Mouse (Mus musculus) neutrophil, adult 5-6 weeks (primary cell): Measurements from ENCODE around the gene Arhgef38. TPM values are rescaled to one million over a fixed set of nuclear protein-coding genes. Genes with fewer than 3 reads are reported as not detected.

Experiments
- ATAC-seq: fragments of 151-379, 151-347 bp; 2 replicates; pipeline ENCODE4 v1.8.0; 2017; ENCODE audit warnings: mild to moderate bottlenecking, moderate TSS enrichment; ENCODE audit not compliant: insufficient number of reproducible peaks, poor library complexity, low FRiP score, severe bottlenecking; ENCODE audit errors: extremely low read depth
- total RNA-seq: library from RNA; stranded (forward); fragments of 200-1000 nt; gene quantifications from 2 replicates; pipeline ENCODE4 v1.2.3, GENCODE M21; 2017

Gene Arhgef38
- total RNA-seq, 1 experiment from 2014 or later: not detected

DNA sequence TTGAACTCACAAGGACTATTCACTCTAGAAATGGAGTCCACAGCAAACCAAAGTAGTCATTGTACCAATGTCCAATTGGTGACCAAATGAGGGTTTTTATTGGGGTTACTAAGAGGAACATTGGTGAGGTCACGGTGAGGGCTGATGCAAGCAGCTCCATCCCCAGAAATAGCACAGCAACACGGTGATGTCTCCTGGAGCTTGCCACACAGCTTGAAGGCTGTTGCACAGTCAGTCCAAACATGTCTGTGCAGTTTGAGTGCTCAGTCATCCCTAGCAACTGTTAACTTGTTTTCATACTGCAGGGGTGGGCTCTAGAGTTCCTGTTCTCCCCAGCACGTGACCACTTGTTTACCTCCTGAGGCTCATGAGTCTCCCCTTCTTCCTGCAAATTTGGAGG lies 131.0 kb downstream of the Arhgef38 start:
- no peak for ATAC-seq

DNA sequence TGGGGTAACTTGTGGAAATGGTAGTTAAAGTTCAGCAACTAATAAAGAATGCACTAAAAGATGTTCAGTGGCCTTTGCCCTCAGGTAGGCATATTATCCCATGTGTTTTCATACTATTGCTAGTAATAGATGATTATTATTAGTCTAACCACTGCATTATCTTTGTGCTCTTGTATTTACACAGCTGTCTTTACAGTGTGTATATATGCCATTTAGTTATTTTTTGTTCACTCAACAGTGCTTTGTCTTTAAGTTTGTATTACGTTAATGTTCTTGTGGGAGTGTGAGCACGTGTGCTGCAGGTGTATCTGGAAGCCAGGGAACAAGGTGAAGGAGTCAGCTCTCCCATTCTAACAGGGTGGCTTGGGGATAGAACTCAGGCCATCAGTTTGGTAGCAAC lies 135.8 kb downstream of the Arhgef38 start:
- no peak for ATAC-seq

DNA sequence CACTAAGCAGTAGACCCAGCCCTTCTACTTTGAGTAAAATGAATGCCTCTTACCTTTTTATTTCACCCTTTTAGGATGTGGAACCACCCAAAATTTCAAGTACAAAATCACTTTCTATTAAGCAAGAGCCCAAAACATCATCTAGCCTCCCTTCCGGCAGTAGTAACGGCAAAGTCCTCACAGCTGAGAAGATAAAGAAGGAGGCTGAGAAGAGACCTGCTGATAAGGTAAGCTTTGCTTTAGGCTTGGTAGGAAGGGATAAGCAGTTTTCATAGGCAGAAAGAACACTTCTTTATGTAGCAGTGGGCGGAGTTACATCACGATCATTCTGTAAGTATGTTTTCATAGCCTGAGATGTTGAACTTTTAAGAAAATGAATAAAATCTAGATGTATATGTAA lies 136.4 kb downstream of the Arhgef38 start:
- ATAC-seq: no peak

DNA sequence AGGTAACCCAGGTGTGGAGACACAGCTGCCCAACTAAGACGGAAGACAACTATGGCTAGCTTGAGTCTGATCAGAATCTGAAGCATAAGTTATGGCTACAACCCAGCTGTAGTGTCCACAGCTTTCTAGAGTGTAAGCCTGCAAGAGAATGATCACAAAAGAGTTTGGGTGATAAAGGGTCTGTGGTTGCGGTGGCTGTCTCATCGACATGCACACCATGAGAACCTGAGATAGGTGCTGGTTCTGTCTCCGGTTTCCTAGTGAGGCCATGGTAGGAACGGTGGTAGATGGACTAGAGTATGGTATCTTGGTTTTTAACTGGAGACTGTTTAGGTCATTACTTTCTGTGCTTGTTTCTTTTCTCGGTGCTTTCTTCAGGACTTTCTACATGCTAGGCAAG lies 136.8 kb downstream of the Arhgef38 start:
- ATAC-seq: no peak

DNA sequence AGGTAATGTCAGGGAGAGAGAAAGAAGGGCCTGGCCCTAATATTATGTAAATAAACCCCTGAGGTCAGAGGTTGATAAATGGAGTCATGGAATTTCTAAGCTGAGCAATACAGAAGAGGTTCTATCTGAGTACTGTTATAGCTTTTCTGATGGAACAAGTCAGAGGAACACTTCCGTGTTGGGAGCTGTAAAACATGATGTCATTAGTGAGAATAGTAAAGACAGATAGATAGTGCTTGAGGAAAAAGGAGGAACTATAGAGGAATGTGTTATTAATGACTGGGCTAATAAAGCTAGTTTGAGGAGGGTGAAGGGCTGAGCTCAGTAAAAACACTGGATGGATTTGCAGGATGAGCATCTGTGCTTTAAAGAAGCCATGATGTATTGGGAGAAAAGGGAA lies 140.4 kb downstream of the Arhgef38 start:
- ATAC-seq: no peak

DNA sequence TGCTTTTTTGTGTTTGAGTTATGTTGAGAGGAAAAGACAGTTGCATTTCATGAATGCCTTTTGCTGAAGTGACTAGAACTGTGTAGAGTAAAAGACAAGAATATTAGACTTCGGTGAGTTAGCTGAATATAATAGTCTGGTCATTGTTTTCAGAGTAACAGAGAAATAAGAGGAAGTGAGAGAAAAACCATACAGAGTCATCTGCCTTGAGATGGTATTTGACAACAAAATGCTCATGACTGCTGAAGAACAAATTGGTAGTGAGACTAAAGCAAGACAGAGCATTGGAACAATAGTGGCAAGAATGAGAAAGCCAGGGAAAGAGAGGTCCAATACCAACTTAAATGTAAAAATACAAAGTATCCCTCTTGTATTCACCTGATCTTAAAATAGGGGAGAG lies 141.8 kb downstream of the Arhgef38 start:
- ATAC-seq: peak; percentile 39; the same call in 1 of the 2 replicates

DNA sequence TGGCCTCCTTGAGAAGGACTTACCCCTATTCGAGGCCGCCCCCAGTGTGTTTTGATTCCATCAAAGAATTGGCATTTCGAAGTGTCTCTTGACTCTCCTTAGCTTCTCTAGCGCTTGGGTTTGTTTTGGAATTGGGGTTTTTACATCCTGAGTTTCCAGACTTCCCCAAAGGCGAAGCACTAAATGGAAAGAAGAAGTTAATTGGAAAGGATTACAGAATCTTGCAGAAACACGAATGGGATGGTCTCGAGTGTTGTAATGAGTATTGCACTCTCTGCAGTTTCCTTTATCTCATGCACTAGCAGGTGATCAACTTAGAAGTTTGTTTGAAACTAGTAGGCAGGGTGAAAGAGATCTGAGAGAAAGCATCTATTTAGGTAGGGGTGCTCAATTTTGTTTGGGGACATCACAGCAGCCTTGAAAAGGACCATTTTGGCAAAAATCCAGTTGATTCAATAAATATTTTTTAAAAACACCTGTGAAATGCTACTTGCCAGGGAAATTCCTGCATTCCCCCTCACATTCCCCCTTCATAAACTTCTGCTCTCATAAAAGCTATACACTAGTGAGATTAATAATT lies 142.4 kb downstream of the Arhgef38 start:
- ATAC-seq: no peak

DNA sequence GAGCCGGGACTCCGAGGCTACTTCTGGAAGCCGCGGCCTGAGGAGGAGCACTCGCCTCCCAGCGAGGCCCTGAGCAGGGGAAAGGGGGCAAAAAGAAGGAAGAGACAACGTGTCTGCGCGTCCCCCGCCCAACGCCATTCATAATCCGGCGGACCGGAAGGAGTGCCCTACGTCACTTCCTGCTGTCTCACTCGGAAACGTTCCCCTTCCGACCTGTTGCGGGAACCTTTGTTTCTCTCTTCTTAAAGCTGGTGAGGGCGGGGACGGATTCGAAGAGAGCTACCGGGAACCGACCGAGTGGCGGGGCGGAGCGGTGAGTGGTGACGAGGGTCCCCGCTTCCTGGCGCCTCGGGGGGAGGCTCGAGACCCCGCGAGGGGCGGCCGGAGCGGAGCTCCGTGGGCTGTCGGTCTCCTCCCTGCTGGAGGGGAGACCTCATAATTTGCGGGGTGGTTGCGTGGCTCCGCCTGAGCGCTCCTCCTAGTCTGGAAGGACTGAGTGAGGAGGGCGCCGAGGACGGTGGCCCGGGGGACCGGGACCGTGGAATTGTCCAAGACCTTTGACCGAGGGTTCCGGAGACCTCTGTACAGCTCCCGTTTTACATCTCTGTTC lies 143.0 kb downstream of the Arhgef38 start, which contains the start of the genes Ints12 and Gstcd:
Ints12 (plus strand) TSS at position 177 of the 610 bp plus-strand sequence.
Gstcd (minus strand) TSS at position 370 of the 610 bp plus-strand sequence.
- peak; percentile 97 for ATAC-seq

DNA sequence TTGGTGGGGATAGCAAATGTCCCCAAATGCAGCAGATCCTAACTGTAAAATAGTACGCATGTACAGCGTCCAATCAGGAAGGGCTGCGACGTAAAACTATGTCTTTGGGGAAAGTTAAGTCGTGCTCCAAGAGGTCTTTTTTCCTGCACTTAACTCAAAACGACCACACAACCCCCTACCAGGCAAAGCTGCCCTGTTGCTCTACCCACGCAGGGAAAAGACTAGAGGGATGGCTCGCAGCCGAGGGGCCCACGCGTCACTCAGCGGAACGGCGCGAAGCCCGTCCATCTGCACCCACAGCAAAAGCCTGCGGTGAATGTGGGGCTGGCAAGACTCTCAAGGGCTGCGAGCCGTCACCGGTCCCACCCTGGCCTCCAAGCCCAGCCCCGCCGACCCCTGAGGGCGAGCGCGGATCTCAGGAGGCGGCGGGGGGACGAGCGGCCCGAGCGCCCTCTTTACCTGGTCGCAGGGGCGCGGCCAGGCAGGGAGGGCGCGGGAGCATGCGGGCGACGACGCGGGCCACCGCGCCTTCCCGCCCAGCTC lies 143.6 kb downstream of the Arhgef38 start:
- peak; percentile 8; the same call in 1 of the 2 replicates for ATAC-seq

DNA sequence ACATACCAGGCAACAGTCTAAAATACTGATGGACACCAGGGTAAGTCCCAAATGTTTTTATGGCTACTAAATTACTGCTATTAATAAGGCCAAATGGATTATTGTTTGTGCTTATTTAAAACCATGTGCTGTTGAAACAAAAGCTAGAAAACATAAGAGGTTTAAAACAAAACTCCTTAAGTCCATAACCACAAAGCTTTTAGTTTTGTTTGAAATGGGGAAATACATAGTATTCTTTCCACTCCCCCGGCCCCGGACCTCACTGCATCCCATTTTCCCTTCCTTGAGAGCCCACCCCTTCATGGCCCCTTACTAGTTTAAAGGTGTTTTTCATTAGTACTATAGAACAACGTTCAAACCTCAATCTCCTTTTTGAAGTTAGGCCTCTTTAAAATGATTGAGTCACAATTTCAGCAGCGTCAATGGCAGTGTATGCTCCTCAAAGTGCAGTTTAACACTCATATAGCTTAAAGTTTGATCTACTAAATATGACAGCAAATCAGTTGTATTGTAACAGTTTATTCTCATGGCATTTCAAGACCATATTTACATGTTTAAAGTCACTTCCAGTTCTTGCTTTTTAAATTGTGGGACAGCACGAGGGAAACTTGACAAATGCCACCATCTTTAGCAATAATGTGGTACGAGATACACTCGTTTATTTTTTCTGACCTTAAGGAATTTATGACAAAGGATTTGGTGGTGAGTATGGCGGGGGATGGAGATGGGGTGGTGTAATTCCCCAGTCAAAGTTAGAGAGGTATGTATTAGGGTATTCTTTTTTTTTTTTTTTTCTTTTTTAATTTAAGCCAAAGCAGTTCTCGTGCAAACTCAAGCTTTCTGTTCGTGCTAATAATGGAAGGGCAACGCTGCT lies 144.3 kb downstream of the Arhgef38 start:
- no peak for ATAC-seq

DNA sequence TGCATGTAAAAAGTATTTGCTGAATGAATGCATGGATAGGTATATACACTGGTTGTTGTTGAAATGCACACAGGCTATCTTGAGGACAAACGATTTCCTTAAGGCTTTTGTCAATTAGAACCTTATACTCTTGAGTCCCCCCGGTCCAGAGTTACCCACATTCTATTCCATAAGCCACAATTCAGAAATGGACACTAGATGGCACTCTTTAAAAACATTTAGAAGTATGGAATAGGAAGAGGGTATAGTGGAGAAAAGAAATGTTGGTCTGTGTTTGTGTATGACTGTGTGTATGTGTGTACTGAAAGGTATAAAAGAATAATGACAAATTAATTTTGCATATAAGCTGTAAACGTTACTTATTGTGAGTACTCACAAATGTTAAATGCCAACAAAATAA lies 148.9 kb downstream of the Arhgef38 start:
- ATAC-seq: peak; percentile 86

DNA sequence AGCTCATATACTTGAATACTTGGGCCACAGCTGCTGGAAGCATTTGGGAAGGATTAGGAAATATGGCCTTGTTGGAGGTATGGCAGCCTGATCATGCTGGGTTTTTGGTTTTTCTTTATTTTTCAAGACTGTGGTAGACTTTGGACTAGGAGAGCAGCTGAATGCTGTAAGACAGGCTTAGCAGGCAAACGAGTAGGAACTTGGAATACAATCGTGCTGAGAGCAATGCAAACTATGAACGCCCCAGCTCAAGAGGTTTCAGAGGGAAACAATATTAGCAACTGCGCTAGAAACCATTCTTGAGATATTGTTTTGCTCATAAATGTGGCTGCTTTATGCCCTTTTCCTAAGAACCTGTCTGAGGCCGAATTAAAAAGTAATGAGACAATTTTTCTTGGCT lies 152.0 kb downstream of the Arhgef38 start:
- ATAC-seq: no peak

DNA sequence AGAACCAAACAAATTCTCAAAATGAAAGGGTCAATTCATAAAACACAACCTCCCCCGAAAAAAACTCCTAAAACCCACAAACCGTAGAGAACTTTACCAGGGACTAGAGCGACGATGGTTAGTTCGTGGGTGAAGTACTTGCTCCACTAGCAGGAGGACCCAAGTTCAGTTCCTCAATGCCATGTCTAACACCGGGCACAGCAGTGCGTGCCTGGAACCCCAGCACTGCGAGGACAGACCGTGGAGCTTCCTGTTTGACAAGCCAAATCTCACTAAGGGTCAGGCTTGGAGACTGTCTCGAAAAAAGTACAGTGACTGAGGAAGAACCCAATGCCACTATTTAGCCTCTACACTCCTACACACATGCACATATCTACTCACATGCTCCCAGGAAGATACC lies 159.2 kb downstream of the Arhgef38 start:
- no peak for ATAC-seq

Other genes with a start within 250 kb of the Arhgef38 start
- 23.0 and 31.6 TPM in 2 replicates for gene Ints12, start 143.1 kb downstream of the Arhgef38 start, total RNA-seq
- 6.3 and 7.4 TPM in 2 replicates for gene Gstcd, start 142.9 kb downstream of the Arhgef38 start, total RNA-seq
- gene Ppa2, start 75.2 kb upstream of the Arhgef38 start, total RNA-seq: 28.4 and 30.0 TPM in 2 replicates